Mouse (Mus musculus) gastrocnemius, postnatal 4 days (tissue): Measurements from ENCODE around the gene Mcur1. TPM values are rescaled to one million over a fixed set of nuclear protein-coding genes. Genes with fewer than 3 reads are reported as not detected.

Experiments used
- DNase-seq, 2 experiments: peaks; one replicate each; pipeline ENCODE4 v3.0.0; 2021 to 2022; ENCODE audit warnings: low spot score in 2 of 2, mixed read lengths in 2 of 2
- total RNA-seq, 2 experiments: library from RNA; stranded (reverse); gene quantifications; 2 replicates each; pipeline ENCODE4 v1.2.3; 2021

The Mcur1 gene
- total RNA-seq, 2 experiments from 2014 or later: 21.0 to 23.5 TPM

DNA sequence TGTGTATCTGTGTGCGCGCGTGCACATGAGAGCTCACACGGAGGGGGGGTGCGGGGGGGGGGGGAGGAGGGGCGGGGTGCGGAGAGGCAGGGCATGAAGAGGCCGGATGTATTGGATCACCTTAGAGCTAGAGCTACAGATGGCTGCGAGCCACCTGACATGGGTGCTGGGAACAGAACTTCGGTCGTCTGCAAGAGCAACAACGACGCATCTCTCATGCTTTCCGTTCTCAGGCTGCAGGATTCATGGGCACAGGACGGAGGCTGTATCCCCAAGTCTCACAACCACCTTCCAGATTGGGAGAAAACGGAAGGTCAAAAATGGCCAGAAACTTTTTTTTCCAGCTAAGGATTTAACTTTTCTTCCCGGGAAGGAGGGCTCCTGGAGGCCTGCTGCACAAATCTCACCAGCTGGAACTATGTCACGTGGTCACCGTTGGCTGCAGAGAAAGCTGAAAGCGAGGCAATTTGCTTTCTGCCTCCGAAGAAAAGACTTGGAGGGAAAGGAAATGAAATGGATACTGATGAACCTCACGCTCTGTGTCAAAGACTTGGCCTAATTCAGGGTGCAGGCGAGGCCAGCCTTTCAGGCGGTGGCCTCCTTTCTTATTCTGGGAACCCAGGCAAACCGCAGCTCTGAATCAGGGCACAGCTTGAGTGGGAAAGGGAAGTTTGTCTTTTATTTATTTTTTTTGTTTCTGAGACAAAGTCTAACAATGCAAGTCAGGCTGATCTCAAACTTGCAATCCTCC, 7.3 kb upstream of the Mcur1 start:
- peak in 1 of 2 experiments; percentile 27 for DNase-seq

DNA sequence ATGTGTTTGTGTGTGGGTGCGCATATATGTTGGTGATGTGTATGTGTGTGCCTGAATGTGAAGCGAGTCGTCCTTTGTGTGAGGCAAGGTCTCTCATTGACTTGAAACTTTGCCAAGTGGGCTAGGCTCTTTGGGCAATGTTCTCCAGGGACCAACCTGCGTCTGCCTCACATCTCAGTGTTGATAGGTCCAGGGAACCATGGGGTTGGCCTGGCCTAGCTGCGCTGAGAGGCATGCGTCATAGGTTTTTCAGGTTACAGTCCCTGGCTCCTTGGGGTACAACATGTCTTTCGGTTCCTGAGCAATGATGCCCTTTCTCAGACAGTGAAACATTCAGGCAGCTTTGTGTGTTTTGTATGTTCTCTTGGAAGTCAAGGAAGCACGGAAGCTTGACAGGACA, 6.2 kb upstream of the Mcur1 start:
- DNase-seq: no peak

DNA sequence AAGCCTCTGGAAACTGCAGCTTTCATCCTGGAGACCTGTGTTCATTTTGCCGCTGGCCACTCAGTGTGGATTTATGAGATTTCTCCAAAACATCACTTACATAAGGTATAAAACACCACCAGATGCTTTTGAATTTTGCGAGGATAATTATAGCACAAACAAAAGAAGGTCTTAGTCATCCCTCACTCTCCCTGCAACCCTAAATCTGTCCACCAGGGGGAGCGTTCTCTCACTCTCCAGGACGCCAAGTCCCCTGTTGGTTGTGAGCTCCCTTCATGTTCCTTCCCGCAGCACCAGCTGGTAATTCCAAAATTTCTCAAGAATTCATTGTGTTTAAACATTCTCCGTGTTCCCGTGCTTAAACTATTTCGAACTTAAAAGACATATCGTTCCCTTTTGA, 5.4 kb upstream of the Mcur1 start:
- peak; percentile 59 to 80 for DNase-seq

DNA sequence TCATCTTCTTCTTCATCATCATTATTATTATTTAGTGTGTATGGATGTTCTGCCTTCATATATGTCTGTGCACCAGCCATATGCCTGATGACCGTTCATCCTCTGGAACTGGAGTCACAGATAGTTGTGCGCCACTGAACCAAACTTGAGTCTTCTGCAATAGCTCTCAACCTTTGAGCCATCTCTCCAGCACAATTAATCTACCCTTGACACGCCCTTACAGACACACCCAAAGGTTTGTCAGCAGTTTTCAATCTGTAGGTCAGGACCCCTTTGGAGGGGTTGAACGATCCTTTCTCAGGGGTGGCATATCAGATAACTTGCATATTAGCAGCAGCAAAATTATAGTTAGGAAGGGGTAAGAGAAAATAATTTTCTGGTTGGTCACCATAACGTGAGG, 4.7 kb upstream of the Mcur1 start:
- DNase-seq: no peak

DNA sequence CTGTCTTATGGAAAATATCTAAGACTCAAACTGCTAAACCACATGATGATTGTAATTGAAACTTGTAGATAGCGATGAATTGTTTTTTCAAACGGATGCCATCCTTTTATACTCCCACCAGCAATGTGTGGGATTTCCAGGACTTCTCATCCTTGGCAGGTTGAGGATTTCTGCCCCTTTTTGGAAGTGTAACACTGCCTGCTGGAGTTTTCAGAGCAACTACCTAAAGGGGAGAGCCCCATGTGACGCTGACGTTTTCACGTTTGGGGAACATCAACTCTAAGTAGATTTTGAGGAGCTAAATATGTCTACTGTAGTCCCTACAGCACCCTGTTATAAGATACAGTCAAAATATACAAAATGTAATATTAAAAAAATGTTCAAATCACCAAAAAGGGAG, 2.7 kb upstream of the Mcur1 start:
- no peak for DNase-seq

DNA sequence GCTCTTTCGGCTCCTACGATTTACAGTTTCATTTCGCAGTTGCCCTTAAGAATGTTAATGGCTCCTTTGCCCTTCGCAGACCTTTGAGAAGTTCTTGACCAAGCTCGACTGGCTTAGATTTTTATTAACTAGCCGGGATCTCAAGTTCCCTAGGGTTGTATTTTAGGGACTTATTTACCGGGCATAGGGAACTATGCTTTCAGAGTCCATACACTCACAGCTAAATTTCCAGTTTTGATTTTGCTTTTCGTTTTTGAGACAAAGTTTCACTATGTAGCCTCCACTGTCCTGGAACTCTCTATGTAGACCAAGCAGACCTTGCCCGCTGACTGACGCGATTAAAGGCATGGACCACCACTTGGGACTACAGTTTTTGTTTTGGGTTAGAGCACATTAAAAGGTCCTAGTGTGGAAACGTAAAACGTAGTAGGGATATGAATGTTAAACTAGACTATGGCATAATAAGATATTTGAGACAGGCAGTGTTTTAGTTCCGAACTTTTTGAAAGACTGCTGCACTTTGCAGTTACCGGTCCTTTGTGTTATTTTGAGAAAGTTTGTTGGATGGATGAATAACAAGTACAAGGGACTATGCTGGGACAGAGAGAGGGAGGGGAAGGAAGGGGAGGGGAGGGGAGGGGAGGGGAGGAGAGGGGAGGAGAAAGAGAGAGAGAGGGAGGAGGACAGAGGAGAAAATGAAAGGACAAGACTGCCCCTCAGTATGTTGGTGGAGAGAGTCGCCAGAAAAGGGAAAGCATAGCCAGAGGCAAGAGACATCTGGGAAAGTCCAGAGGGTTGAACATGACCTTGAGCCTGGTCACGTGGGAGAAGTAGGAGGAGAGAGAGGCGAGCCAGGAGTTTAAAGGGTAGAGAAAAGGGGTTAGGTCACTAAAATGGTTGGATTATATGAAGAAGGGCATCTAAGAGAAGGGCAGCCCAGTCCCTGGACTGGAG, 744 bp upstream of the Mcur1 start:
- no peak for DNase-seq

DNA sequence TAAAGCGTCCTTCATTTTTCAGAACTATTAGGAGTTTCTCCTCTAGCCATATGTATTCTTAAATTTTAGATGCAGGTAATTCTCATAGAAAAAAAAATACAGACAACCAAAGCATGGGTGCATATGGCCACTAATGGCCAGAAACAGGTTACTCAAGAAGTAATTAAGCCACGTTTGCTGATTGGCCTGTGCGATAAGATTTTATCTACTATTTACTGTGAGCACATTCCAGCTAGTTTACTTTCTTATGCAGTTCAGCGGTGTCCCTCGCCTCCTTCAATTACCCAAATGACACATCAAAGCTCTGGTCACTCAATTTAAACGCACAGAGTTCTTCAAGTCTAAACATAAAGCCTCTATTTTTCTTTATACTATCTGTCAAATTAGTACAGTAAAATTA, 1.0 kb downstream of the Mcur1 start:
- DNase-seq: no peak

DNA sequence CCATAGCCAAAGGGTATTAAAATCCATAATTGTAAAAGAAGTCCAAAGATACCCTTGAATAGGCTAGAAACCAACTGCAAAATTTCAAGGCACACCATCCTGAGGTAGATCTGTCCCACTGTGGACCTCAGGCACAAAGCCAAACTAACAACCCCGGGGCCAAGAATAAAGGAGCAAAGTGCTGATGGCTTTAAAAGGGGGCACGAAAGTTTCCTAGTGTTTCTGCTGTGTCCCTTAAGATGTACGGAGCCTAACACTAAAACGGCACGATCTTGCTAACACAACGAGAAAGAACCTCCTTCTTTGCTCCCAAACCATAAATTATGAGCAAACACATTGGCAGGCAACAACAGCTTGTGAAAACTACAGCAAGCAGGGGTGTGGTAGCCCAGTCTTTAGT, 1.6 kb downstream of the Mcur1 start:
- no peak for DNase-seq

DNA sequence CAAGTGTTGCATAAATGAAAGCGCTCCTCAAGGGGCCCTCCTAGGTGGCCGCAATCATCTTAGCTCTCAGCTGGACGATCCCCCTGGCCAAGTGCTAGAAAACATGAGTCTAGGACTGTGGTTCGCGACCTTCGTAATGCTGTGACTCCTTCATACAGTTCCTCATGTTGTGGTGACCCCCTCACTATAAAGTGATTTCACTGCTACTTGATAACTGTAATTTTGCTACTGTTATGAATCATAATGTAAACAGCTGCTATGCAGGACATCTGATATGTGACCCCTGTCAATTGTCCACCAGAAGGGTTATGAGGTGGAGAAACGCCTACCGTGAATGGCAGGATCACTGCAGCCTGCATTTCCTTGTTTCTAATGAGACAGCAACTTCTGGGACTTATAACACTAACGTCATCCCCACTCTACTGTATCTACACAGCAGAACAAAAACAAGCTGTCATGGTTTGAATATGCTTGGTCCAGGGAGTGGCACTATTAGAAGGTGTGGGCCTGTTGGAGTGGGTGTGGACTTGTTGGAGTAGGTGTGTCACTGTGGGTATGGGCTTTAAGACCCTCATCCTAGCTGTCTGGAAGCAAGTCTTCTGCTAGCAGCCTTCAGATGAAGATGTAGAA, 3.0 kb downstream of the Mcur1 start:
- no peak for DNase-seq

DNA sequence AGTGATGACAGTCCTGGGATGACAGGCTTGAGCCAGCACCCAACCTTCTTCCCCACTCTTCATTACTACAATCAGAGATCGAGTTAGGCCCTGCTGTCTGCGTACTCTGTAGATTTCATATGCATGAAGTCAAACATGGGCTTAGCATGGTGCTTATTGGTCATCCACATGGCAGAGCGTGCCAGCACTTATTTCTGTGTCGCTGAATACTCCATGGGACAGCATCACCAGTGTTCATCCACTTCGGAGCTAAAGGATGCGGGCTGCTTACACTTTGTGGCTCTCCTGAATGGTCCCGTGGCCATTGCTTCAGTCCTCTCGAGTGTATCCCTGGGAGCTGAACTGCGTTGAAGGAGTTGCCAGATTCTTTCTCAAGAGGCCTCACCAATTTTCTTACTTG, 4.7 kb downstream of the Mcur1 start:
- no peak for DNase-seq

DNA sequence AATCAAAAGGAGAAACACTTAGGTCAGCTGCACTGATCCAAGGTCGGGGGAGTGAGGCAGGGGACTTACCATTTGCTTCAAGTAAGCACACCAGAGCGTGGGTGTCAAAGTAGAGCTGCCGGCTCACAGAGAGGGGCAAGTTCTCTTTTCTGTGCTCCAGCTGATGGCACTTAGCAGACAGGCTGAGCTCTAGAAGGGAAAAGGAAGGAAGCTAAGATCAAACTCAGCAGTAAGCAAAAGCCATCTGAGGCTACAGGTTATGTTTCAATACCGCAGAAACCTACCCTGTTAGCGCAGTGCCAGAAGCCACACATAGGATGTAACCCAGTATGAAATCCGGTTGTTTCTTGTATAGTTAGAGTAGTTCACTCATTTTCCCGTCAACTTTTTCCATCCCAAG, 5.2 kb downstream of the Mcur1 start:
- DNase-seq: no peak

DNA sequence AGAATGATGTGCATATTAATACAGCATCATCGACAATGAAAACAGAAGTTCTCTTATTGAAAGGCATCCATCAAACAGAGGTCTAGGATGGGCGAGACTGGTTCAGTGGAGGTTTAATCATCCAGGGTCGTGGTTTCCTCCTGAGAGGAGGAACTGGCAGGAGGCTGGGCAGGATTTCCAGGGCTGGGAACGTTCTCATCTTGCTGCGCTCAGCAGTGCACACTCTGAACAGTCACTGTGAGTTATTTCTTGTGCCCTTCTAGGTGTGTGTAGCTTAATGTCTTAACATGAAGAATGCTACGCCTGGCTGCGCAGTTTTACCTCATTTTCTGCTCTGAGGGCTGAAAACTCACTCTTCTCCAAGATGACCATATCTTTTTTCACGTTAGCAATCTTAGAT, 9.3 kb downstream of the Mcur1 start:
- DNase-seq: no peak

DNA sequence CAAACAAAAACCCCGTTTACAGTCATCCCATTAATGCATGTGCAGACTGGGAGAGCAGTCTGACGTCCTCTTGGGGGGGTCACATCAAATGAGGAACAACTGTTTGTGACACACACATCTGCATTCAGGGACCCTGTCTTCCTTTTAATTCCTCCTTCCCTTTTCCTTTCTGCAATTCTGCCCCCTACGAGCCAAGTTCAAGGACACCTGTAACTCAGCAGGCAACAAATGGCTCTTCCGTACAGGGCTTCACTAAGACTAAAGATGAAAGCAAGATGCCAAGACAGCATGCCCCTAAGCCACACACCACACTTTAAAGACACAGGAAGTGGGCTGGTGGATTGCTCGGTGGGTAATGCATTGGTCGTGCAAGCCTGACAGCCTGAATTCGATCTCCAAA, 10.1 kb downstream of the Mcur1 start:
- no peak for DNase-seq

DNA sequence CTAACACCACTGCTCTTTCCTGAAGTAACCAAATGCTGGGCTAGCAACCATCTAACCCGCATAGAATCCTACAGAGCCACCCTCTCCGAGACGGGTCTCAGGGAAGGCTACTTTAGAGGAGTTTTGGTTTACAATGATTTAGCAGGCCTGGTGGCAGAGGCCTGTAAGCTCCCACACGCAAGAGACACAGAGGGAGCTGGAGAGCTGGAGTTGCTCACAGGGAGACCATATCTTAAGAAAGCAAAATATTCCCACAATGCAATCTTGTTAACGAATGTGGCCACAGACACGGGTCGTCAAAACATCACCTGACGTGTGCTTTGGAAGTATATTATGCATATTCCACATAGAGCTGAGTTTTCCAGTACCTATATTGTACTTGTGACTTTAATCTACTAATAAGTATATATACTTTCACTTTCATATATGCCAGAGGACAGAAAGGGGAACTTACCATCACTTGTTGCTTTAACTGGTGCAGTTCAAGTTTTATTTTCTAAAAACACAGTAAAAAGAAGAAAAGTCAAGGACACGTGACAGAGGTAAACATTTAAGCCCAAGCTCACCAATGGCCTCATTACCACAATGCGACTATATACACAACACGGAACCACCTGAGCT, 10.8 kb downstream of the Mcur1 start:
- DNase-seq: no peak

DNA sequence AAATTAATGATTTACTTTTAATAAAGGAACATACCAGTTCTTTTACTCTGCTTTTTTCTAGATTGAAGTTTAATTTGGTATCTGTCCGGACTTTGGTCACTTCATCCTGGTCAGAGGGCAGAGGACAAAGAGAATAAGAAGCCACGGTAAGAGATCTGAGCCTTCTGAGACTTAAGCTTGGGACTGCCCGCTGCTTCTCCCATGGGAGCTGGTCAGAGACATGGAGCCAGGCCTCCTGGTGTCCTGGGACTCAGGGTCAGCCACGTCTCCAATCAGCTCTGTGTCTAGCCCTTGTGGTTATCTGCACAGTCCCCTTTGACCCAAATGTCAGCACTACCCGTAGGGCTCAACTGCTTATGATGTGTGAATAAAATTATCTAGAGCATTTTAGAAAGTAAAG, 11.4 kb downstream of the Mcur1 start:
- no peak for DNase-seq

DNA sequence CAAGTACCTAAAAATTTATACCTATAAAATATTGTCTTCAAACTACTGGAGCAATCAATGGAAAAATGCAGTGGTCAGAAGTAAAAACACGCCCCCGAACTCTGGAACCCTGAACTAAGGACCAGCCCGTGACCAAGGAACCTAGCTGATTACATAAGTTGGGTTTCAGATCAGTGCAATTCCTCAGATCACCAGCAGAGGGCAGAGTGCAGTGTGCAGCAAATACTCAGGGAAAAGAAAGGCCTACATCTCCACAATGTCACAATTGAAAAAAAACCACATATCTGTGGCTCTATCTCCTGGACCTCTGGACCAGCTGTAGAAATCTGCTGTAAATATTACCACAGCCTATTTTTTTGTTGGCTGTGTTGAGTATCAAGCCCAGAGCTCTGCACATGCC, 13.1 kb downstream of the Mcur1 start:
- DNase-seq: peak; percentile 66 to 77

DNA sequence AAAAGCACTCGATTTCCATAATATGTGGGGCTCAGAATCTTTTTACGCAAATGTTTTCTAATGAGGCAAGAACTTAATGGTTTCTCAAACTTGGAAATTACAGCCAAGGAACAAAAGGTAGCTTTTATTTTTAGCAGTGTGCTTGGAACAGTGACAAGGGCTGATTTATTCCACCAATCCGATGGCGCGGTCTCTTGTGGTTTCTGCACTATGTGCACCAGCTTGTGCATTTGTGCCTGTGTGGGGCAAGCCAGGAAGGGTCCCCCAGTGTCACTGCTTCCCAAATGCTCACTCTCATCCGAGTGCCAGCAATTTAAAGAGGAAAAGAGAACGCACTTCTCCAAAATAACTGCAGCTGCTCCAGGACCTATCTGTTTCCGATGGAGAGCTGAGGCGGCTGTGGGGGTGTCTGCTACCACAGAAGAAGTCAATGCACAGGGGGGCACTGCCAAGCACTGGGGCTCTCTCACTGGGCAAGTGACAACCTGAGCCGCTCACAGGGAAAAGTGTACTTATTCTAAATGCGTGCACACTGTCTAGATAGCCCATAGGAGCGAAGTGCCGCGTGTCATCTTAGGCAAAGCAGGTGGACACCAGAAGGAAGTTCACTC, 19.7 kb downstream of the Mcur1 start:
- DNase-seq: no peak

DNA sequence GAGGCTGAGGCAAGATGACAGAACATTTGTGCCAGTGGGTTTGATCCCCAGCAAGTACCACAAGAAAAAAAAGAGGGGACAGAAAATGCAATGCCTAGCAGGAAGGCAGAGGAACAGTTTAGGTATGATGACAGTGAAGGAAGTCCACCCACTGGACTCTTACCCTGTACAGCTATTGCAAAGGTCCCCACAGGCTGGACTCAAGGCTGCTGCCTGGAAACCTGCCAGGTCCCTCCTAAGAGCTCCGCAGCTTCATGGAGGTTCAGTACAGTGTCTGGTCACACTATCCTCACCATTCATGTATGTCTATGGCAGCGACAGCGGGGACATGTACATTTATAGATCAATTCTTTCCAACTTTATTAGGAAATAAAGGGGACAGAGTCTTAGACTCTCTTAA, 20.6 kb downstream of the Mcur1 start:
- no peak for DNase-seq

DNA sequence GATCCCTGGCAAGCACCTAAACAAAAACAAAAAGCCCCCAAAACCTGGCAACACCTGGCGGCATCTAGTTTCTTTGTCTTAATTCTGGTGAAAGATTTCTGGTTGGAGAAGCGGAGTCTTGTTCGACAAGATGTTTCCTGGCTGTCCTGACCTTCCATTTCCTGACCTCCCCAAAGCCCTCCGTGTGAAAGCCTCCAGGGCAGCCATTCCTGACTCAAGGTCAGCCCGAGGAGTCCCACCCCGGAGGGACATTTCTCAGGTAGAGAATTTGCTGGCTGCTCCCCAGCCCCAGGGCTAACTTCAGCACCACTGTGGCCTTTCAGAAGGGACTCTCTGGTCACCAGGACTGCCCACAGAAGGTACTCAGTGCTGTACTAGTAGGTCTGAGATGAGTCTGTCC, 22.1 kb downstream of the Mcur1 start:
- DNase-seq: no peak

DNA sequence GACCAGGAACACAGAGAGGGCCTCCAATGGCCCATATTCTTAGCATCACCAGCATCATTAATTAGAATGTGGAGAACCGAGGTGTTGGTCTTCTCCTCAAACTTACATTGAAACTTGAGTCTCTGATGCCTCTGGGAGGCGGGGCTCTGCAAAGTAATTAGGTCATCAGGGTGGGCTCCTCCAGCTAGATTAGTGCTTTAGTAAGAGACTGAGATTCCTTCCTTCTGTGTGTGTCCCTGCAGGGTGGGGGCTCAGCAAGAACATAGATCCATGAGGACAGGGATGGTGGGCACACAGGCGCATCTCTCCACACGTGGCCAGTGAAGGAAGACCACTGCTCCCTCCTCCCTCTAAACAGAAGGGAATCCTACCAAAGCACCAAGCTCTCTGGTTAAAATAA, 26.0 kb downstream of the Mcur1 start:
- DNase-seq: no peak
